Mouse (Mus musculus) kidney, postnatal 0 days (tissue): Measurements from ENCODE around the gene Slc2a9. TPM values are rescaled to one million over a fixed set of nuclear protein-coding genes. Genes with fewer than 3 reads are reported as not detected.

Experiments
- ATAC-seq: fragments of 200-750 bp; cut with Nextera tagmentation; replicated peaks from 2 replicates; pipeline ENCODE4 v1.8.0; 2017; ENCODE audit warnings: low read depth, moderate number of reproducible peaks, moderate TSS enrichment, moderate library complexity; ENCODE audit not compliant: low FRiP score
- DNase-seq: peaks from one replicate; pipeline ENCODE4 v3.0.0-alpha.2; 2016; ENCODE audit warnings: low spot score
- H3K27ac ChIP-seq: fragments of 300-500 bp; sonication (generic); 2 replicates; pipeline ENCODE4 v1.5.1; 2014; ENCODE audit warnings: mild to moderate bottlenecking
- H3K27me3 ChIP-seq: fragments of 300-500 bp; sonication (generic); 2 replicates; pipeline ENCODE4 v1.6.1; 2014; ENCODE audit warnings: low read length, mixed read lengths; ENCODE audit not compliant: insufficient read depth
- H3K36me3 ChIP-seq: fragments of 300-500 bp; sonication (generic); 2 replicates; pipeline ENCODE4 v1.6.1; 2014; ENCODE audit warnings: low read length, mixed read lengths; ENCODE audit not compliant: insufficient read depth
- H3K4me1 ChIP-seq: fragments of 300-500 bp; sonication (generic); replicated peaks from 2 replicates; pipeline ENCODE4 v1.6.1; 2014; ENCODE audit warnings: antibody characterized with exemption, low read length, mixed read lengths; ENCODE audit not compliant: insufficient read depth
- H3K4me2 ChIP-seq: fragments of 300-500 bp; sonication (generic); 2 replicates; pipeline ENCODE4 v1.6.1; 2014; ENCODE audit warnings: mild to moderate bottlenecking, low read length, moderate library complexity, mixed read lengths
- H3K4me3 ChIP-seq: fragments of 300-500 bp; sonication (generic); replicated peaks from 2 replicates; pipeline ENCODE4 v1.5.1; 2014; ENCODE audit warnings: low read depth, low read length
- H3K9ac ChIP-seq: fragments of 300-500 bp; sonication (generic); 2 replicates; pipeline ENCODE4 v1.6.1; 2014; ENCODE audit warnings: low read depth, low read length
- H3K9me3 ChIP-seq: fragments of 300-500 bp; sonication (generic); replicated peaks from 2 replicates; pipeline ENCODE4 v1.6.1; 2016; ENCODE audit warnings: low read length, inconsistent platforms, mixed read lengths
- CTCF ChIP-seq: IDR thresholded peaks from 2 replicates; pipeline ENCODE4 v1.5.1; 2016; ENCODE audit warnings: antibody characterized with exemption, low read depth, mild to moderate bottlenecking, moderate library complexity
- WGBS: fragments of 180-500 bp; shearing (Covaris S2); extraction: QIAGEN DNeasy Blood & Tissue Kit; methylation state at CpG from one replicate; pipeline ENCODE4 v1.1.7; 2014; 5-methylcytosine and 5-hydroxymethylcytosine counted together
- polyA plus RNA-seq: library from polyadenylated mRNA; unstranded; fragments of >200 nt; fragmentation: Nextera tagmentation; extraction: Ambion mirVana; gene quantifications from 2 replicates; pipeline ENCODE4 v1.2.1, GENCODE M21; 2015

Slc2a9 gene
- polyA plus RNA-seq, 1 experiment from 2014 or later, result 3.5 TPM

DNA sequence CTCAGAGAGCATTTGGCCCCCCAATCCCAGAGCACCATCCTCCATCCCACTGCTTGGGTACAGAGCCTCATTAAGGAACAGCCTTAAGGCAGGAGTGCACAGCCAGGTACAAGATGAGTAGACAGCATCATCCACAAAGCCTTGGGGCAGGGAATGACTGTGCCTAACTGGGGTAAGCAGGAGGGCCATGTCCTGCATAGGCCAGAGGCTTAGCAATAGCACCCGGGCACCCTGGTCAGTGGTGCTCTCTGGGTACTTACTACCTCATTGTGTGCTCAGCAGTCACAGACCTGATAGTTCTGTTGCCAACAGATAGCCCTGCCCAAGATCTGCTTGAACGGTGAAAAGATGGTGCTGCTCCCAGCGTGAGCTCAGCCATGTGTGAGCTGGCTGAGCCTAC lies 52.0 kb downstream of the Slc2a9 start:
- Histone ChIP-seq H3K36me3 (no peaks in the 10 kb centered on the region), H3K9ac (no peak overlapping the region), H3K4me2 (no peak overlapping the region), H3K4me3 (no peak overlapping the region), H3K27me3 (no peaks in the 10 kb centered on the region), H3K4me1 (no peaks in the 10 kb centered on the region), H3K9me3 (no peaks in the 10 kb centered on the region), H3K27ac (no peak overlapping the region)
- TF ChIP-seq CTCF, result no peak
- ATAC-seq (no peak), DNase-seq (no peak)
- WGBS, result 85% methylated on average over 3 of the region's 3 CpGs

DNA sequence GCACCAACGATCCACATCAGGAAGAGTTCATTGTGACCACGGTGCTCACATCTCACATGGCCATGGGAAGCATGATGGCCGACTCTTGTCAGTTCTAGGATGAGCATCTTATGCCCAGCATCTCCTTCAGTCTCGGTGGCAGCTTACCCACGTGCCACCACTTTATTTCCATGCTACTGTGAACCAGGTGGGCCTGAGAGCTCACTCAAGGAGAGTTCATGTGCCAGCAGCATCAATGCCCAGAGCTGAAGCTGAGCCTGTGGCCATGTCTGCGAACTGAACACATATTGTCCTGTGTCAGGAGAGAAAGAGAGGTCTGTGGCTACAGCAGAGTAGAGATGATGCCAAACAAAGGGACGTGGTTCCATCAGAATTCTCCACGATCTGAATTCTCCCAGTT lies 53.3 kb downstream of the Slc2a9 start:
- ATAC-seq (no peak), DNase-seq (no peak)
- no peaks in the 10 kb centered on the region for H3K4me1 ChIP-seq
- no peak overlapping the region for H3K27ac ChIP-seq
- no peaks in the 10 kb centered on the region for H3K36me3 ChIP-seq
- no peak overlapping the region for H3K4me2 ChIP-seq
- H3K9me3 ChIP-seq, result no peaks in the 10 kb centered on the region
- no peak for TF ChIP-seq CTCF
- no peaks in the 10 kb centered on the region for H3K27me3 ChIP-seq
- no peak overlapping the region for H3K9ac ChIP-seq
- WGBS, result 79% methylated on average over 8 of the region's 8 CpGs
- no peak overlapping the region for H3K4me3 ChIP-seq

GRCm38 (mm10) chr5:38448121-38448520 lies 54.8 kb downstream of the Slc2a9 start:
- Histone ChIP-seq H3K9ac (no peak overlapping the region), H3K36me3 (no peaks in the 10 kb centered on the region), H3K27ac (no peak overlapping the region), H3K9me3 (no peaks in the 10 kb centered on the region), H3K4me3 (no peak overlapping the region), H3K4me1 (no peaks in the 10 kb centered on the region), H3K4me2 (no peak overlapping the region), H3K27me3 (no peaks in the 10 kb centered on the region)
- TF ChIP-seq CTCF, result no peak
- ATAC-seq (no peak), DNase-seq (no peak)
- 79% methylated on average over 3 of the region's 3 CpGs for WGBS

DNA sequence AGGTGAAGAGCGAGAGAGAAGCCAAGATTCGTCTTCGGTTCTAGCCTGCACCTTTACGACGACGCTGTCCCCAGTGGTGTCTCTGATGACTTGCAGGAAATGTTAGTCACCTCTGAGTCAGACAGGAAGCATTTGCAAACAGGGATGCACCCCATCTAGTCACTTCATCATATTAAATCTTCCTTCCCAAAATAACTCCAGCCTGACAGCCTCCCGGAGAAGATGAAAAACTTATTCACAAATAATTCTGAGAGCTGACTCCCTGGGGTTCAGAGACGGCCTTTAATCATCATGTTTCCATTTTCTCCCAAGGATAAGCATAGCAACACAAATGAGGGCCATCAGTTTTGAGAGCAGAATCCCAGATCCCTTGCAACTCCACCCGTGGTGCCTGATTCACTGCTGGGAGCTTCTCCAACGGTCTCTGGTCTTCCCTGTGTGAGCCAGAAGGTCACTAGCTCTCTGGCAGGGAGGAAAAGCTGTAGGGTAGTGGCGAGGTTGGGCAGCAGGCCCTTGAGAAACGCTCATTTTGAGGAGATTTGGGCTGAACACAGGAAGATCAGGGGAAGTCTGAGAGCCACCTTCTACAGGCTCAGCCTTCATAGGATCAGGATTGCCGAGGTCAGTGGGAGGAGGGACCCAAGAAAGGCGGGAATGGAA lies 56.5 kb downstream of the Slc2a9 start:
- no peak overlapping the region for H3K9ac ChIP-seq
- no peaks in the 10 kb centered on the region for H3K9me3 ChIP-seq
- no peak for ATAC-seq
- 53% methylated on average over 14 of the region's 14 CpGs for WGBS
- H3K27me3 ChIP-seq, result no peaks in the 10 kb centered on the region
- peak; percentile 6 for DNase-seq
- H3K4me2 ChIP-seq, result no peak overlapping the region
- no peaks in the 10 kb centered on the region for H3K36me3 ChIP-seq
- no peak overlapping the region for H3K4me3 ChIP-seq
- TF ChIP-seq CTCF, result no peak
- no peaks in the 10 kb centered on the region for H3K4me1 ChIP-seq
- no peak overlapping the region for H3K27ac ChIP-seq

DNA sequence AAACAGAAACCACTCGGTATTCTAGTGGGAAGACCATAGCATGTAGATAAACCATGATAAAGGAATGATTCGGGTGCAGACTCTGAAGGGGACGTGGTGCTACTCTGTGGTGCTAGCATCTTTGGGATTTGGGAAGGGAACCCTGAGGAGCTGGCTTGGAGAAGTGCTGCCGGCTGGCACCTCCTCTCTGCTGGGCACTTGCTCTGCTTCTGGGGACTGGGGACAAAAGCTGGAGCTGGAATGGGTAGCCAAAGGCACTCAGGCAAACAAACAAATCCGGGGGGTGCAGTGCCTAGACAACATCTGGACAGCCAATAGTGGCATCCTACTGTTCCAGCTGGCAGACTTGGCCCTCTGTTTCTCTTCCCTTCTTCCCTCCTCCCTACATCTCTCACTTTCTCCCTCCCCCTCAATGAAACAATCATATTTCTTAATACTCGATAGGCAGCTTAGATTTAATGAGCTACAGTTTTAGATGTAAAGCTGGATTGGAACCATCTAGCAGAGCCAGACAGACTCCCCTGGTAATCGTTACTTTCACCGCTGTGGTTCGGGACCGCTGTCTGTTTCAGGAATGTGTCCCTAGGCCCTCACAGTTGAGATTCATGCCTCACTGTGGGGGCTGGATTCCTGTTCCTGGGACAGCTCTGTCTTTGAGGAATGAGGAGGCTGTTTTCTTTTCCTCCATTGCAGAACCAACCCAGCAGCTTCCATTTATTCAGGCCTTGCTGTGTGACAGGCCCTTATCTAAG lies 61.7 kb downstream of the Slc2a9 start:
- Histone ChIP-seq H3K9ac (no peak overlapping the region), H3K27me3 (no peaks in the 10 kb centered on the region), H3K4me1 (no peaks in the 10 kb centered on the region), H3K27ac (no peak overlapping the region), H3K36me3 (no peaks in the 10 kb centered on the region), H3K4me2 (no peak overlapping the region), H3K9me3 (no peaks in the 10 kb centered on the region), H3K4me3 (no peak overlapping the region)
- 67% methylated on average over 10 of the region's 10 CpGs for WGBS
- peak; percentile 1 for DNase-seq
- TF ChIP-seq CTCF, result no peak
- ATAC-seq, result no peak

- no peak overlapping the region for H3K4me2 ChIP-seq
- TF ChIP-seq CTCF, result no peak
- no peaks in the 10 kb centered on the region for H3K4me1 ChIP-seq
- WGBS, result 71% methylated on average over 9 of the region's 9 CpGs
- no peak for ATAC-seq
- H3K4me3 ChIP-seq, result no peak overlapping the region
- H3K27me3 ChIP-seq, result no peaks in the 10 kb centered on the region
- no peaks in the 10 kb centered on the region for H3K36me3 ChIP-seq
- H3K9ac ChIP-seq, result no peak overlapping the region
- H3K9me3 ChIP-seq, result no peaks in the 10 kb centered on the region
- H3K27ac ChIP-seq, result no peak overlapping the region
- DNase-seq, result no peak
These were observed 62.5 kb downstream of the Slc2a9 start for GRCm38 (mm10) chr5:38440252-38441005.
